Mouse (Mus musculus) spleen, postnatal 10 days (tissue): Measurements from ENCODE around the gene 3830406C13Rik.

Experiments
- DNase-seq, 2 experiments: peaks; one replicate each; pipeline ENCODE4 v3.0.0; 2021 to 2022; ENCODE audit warnings: low spot score in 2 of 2

The 3830406C13Rik gene

DNA sequence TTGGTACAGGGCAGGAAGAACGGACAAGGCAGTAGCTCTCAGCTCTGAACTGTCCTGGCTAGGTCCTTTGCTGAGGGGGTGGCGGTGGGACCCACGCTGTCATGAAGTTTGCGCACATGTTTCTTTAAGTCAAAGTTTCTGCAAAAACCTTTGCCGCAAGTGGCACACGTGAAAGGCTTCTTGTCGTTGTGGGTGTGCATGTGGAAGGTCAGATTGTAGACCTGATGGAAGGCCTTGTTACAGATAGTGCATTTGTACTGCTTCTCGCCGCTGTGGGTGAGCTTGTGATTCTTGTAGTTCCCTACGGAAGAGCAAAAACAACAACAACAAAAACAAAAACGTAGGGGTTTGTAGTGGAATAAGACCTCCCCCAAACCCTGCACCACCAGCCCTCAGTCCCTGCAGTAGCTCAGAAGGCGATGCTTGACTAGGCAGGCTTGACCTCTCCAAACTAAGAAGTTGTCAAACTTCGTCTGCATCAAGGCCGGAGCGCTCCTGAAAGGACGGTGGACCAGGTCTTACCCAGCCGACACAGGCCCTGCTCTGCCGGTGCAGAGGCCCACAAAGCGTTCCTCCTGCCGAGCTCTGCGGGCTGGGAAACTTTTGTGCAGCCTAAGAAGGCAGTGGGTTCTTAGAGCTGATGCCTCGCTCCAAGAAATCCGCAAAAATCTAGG, 58.6 kb downstream of the 3830406C13Rik start:
- DNase-seq, result no peak

DNA sequence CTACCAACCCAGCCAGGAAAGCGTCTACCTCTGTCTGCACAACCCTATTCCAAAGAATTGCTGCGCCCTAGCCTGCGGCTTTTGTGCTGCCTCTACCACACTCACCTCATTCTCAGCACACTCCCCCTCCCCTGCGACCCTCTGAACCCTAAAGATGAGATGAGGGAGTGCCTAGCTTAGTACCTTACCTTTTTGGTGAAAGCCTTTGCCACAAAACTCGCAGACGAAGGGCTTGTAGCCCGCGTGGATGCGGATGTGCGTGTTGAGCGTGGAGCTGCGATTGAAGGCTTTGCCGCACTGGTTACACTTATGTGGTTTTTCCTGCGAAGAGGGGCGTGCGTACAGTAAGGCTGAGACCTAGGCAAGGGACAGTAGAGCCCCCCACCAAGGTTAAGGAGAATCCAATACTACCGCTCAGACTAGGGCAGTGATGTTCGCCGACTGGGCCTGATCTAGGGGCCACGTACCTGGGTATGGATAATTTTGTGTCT, 59.5 kb downstream of the 3830406C13Rik start:
- no peak for DNase-seq

DNA sequence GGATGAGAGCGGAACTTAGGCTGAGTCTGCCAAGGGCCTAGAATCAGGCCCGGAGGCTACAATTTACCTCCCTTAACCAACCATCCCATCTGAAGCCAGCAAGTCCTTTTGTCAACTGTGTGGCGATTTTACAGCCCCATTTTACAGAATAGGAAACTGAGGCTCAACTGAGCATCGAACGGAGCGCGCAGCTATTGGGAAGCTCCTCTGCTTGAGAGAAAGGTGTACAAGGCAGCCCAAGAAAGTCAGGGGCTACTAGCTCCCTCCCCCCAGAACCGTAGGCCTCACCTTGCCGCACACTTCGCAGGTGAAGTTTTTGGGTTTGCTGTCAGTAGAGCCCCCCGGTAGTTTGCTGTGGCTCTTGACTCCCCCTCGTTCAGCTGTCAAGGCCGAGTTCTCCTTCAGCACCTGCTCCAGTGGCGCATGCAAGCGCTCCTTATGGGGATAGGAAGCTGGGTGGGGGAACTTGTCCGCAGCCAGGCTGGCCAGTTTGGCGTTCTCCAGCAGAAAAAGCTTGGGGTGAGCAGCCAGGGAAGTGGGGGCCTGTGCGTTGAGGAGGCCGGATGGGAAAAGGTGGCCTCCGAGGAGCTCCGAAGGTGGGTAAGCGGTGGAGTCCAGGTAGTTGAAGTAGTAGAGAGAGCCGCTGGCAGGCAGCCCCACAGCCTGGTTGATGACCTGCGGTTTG, 60.2 kb downstream of the 3830406C13Rik start:
- DNase-seq, result no peak

DNA sequence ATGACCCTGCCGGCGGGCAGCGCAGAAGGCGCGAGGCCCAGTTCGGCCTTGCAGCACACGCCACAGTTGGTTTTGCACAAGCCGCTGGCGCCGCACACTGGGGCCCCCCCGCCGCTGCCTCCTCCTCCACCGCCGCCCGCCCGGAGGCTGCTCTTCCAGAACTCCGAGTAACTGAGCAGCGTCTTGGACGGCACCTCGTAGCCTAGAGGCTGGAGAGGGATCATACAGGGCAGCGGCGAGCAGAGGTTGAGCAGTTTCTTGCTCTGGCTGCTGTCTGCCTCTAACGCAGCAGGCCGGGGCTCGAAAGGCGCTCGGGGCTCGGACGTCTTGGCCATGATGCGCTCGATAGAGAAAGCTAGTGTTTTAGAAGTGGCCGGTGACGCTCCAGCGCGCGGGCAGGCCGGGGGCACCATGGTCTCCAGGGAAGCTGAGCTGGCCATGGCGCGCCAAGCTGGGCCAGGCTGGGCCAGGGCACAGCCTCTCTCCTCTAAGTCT, 60.8 kb downstream of the 3830406C13Rik start:
- no peak for DNase-seq

DNA sequence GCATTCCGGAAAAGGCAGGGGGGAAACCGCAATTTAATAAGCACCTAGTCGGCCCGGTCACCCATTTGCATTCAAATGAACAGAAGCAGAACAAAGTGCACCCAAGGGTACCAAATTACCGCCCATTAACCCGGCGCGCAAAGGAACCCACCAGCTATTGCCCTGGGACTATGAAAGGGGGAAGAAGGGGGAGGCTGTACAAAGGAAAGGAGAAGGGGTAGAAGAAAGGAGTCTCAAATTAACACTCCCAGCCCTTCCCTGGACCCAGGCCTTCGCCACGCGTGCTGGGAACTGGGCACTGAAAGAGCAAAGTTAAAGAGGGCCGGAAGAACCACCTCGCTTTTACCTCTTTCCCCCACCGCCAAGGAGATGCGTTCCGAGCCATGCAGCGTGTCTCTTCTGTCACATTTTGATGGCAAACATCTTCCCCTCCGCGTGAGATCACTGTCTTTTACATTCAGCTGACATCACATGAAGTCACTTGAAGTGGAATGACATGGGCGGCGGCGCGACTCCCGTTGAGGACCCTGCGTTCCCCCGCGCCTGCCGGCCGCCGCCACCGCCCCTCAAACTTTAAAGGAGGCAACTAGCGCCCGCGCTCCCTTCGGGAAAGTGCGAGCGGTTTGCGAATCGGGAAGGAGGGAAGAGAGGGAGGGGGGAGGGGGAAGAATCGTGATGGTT, 61.4 kb downstream of the 3830406C13Rik start:
- no peak for DNase-seq

DNA sequence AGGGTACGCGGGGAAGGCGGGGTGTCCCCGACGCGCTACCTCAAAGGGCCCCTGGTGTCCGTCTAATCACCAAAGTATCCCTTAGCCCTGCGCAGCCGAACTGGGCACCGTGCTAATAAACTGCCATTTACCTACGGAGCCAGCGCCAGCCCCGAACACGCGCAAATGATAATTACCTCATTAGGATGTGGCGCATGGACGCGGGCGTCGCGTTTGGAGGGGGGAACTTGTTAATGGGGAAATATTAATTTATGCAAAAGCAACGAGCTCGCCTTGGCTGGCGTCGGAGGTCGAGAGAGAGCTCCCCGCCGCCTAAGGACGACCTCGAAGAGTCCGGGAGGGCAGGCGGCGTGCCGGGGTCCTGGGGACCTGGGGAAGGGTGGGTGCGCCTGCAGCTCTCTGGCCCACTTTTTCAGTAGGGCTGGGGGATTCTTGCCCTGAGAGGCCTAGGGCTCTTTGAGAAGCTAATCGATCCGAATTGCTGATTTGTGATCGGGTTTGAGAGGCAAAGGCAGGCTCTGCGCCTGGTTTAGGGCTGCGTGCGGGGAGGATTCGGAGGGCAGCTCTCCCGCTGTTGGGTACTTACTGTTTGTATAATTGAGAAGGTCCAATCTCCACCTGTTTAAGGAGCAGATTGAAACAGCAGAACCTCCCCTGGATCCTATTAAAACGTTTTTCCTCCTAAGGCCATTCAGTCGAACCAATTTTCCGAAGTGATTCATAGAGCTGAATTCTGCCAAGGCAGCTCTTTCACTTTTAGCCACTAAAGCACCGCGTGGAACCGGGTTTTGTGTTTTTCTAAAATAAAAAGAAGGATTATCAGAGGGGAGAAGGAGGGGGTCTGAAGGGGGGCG, 62.3 kb downstream of the 3830406C13Rik start:
- no peak for DNase-seq

DNA sequence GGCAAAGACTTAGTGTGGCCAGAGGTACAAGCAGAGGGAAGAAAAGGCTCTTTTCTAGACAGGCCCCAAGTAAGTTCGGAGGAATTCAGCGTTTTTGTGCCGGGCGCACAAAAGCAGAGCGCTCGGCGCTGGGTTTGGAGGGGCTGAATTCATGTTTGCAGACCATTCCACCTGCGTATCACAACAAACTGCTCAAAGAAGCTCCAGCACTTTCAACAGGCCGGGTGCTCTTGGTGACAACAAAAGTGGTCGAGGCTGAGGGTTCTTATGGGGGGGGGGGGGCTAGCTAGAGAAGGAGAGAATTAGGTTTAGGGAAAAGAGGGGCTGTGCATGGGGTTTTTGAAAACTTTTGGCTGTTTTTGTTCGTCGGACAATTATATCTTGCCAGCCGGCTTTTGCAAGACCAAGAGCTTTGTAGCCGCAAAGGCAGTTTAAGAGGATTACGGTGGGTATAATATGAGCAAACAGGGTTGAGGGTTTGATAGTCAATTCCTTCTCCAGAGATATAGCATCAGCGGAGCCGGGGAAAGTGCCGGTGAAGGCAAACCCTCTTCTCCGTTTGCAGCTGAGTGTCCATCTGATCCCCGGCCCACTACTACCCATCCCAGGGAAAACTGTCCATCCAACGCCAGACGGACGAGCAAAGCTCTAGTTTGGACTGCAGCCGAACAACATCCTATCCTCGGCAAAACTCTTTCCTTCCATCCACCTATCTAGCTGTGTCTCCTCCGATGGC, 63.1 kb downstream of the 3830406C13Rik start:
- no peak for DNase-seq

DNA sequence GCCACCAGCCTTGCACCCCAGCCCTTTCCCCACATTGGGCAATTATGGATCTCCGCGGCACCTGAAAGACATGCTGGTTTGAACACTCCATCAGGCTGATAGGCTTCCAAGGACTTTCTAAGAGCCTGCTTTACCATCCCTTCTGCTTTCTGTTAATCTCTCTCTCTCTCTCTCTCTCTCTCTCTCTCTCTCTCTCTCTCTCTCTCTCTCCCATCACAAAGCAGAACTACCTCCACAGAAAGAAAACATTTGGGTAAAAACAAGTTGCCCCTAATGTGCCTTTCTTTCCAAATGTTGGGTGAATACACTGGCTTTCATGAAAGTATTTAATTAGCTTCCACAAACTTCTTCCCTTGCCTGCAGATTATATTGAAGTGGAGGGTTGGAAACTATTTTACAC, 64.1 kb downstream of the 3830406C13Rik start, which contains the start of gene Fezf2:
TSS of gene Fezf2 (minus strand) at position 101 of the 400 bp plus-strand sequence.
- no peak for DNase-seq

DNA sequence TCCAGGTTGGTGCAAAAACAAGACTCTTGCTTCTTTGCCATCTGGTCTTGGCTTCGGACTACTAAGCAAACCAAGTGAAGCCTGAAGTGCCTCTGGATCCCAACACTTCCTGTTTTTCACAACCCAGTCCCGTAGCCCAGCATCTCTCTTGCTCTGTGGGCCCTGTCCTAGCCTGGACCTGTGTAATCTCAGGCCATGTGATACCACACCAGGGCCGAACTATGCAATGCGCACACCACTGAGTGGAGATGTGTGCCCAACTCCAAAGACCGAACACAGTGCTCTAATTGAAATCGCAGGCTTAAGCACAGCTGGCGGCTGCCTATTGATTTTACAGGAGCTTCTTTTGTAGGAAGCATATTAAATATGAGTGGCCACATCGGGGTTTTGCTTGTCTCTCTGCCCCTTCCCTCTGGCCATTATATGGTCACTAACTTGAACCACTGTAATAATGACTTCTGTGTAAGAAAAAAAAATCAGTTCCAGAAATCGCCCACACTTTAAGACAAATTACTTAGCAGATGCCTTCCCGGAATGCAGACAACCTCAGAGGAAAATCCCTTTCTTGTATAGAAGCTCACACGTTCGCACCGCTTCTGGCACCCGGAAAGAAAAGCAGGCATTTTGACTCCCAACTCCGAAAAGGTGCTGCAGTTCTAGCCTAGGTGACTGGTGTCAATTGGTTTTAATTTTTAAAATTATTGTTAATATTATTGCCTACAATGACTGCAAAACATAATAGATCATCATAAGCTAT, 65.5 kb downstream of the 3830406C13Rik start:
- no peak for DNase-seq

DNA sequence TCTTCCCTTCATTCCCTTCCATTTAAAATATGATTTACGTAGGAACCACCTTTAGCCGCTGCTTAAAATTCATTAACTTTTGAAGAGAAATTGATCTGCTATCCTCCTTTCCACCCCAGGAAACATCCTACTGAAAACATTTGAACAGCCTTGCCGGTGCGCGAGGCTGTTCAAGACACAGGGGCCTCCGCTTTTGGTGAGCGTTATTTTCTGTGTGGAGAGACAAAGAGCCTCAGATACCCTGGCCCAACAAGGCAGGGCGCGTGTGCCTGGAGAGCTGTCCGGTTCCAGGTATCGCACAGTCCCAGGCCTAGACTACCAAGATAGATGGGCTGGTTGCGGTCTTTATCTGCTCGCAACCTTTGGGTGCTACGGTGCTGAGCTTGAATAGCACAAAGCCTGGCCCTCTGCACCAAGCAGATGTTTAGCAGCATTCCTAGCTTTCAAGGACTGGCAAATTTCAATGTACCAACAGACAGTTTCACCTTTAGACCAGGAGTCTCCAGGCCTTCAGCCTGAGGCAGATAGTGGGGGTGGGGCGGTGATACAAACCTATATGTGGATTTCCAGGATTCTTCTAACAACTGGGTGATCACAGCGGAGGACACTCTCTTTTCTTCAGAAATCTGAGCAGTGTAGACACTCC, 66.4 kb downstream of the 3830406C13Rik start:
- no peak for DNase-seq
